Comparison of ENCODE assay signal across 9 mouse cellular contexts in the genomic region with DNA sequence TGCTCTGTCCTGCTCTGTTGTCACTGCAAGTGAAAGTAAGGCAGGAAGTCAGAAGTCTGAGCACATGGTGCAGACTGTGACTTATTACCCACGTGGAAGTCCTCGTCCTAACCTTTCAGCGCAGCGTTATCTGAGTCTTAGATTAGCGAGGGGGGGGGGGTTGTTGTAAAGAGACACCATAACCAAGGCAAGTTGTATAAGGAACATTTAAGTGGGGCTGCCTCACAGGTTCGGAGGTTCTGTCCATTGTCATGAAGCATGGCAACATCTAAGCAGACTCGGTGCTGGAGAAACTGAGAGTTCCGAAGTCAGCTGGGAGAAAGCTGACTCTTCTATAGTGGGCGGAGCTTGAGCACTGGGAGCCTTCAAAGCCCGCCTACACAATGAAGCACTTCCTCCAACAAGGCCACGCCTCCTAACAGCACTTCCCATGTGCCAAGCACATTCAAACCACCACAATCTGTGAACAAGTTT. TPM values are rescaled to one million over a fixed set of nuclear protein-coding genes. Genes with fewer than 3 reads are reported as not detected.
DNase-seq lines count a peak whose midpoint lies in the region; ATAC-seq and TF ChIP-seq lines count a peak whose summit lies in the region.
"Had no signal": no experiment of that assay in that cellular context is flagged by ENCODE, and none has a peak within 500 bp of the region (broad histone marks: within the 10 kb centered on the region; RNA-seq: fewer than 3 reads in every experiment).

No protein-coding gene starts in this region.

- no peaks in the 10 kb centered on the region for H3K36me3 ChIP-seq in lung, postnatal 0 days (ENCODE audit: insufficient read depth, low read length)
- no peaks in the 10 kb centered on the region for H3K36me3 ChIP-seq in limb, embryonic 13.5 days
- H3K36me3 ChIP-seq in stomach, embryonic 16.5 days (ENCODE audit: control insufficient read depth, insufficient read depth, low read length) = no peaks in the 10 kb centered on the region

- ATAC-seq in lung, postnatal 0 days = peak; percentile 53
- ATAC-seq in limb, embryonic 13.5 days (ENCODE audit: low FRiP score, low read depth) = no peak
- no peak for ATAC-seq in stomach, embryonic 16.5 days (ENCODE audit: insufficient read depth, low FRiP score)

- H3K9ac ChIP-seq in lung, postnatal 0 days (replicated peaks; ENCODE audit: low read depth) = no peak overlapping the region
- H3K9ac ChIP-seq in limb, embryonic 13.5 days = no peak overlapping the region
- no peak overlapping the region for H3K9ac ChIP-seq in stomach, embryonic 16.5 days (ENCODE audit: low read length)

- TF ChIP-seq CTCF in gastrocnemius, adult 2 months (IDR thresholded peaks at IDR 0.05) = no peak
- TF ChIP-seq CTCF in lung, postnatal 0 days (IDR thresholded peaks at IDR 0.05) = no peak

- no peaks in the 10 kb centered on the region for H3K4me1 ChIP-seq in lung, postnatal 0 days (ENCODE audit: insufficient read depth, low read depth, low read length)
- no peaks in the 10 kb centered on the region for H3K4me1 ChIP-seq in limb, embryonic 13.5 days
- H3K4me1 ChIP-seq in stomach, embryonic 16.5 days (ENCODE audit: control insufficient read depth, insufficient read depth, low read length) = no peaks in the 10 kb centered on the region

- DNase-seq in gastrocnemius, adult 2 months = no peak
- DNase-seq in gastrocnemius, postnatal 36 days = no peak
- DNase-seq in lung, postnatal 0 days (ENCODE audit: low spot score) = peak; percentile 28
- DNase-seq in lung, postnatal 4 days = no peak
- DNase-seq in spleen, adult 18-20 months = no peak
- DNase-seq in right cerebral cortex, postnatal 36 days (ENCODE audit: low spot score in 2 of 2) = no peak
- DNase-seq: kidney, postnatal 36 days had no signal

- no peaks in the 10 kb centered on the region for H3K9me3 ChIP-seq in lung, postnatal 0 days (ENCODE audit: low read length)
- no peaks in the 10 kb centered on the region for H3K9me3 ChIP-seq in limb, embryonic 13.5 days
- no peaks in the 10 kb centered on the region for H3K9me3 ChIP-seq in stomach, embryonic 16.5 days (replicated peaks; ENCODE audit: control insufficient read depth, low read length)

- 0 out of 2 replicates have a peak overlapping the region, but pooled peaks have one; percentile 31 for H3K4me2 ChIP-seq in lung, postnatal 0 days (replicated peaks; ENCODE audit: low read depth, low read length)
- H3K4me2 ChIP-seq in limb, embryonic 13.5 days (replicated peaks) = peak overlapping the region; percentile 31
- H3K4me2 ChIP-seq in stomach, embryonic 16.5 days (ENCODE audit: low read depth, low read length) = peak overlapping the region; percentile 36

- H3K4me3 ChIP-seq in gastrocnemius, adult 2 months = no peak overlapping the region
- no peak overlapping the region for H3K4me3 ChIP-seq in lung, postnatal 0 days (ENCODE audit: low read depth, low read length)
- H3K4me3 ChIP-seq in limb, embryonic 13.5 days = no peak overlapping the region
- 0 out of 2 replicates have a peak overlapping the region, but pooled peaks have one; percentile 17 for H3K4me3 ChIP-seq in stomach, embryonic 16.5 days (replicated peaks; ENCODE audit: low read length)

- intact Hi-C loops in gastrocnemius, adult 2 months (cut with DNase I) = loop anchor here (5.0 kb wide), 1 partner anchor 94 kb away; no protein-coding TSS in a partner anchor
- intact Hi-C loops in gastrocnemius, postnatal 36 days (cut with DNase I) = no loop called here

- no peaks in the 10 kb centered on the region for H3K27me3 ChIP-seq in lung, postnatal 0 days (replicated peaks; ENCODE audit: insufficient read depth, low read length)
- no peaks in the 10 kb centered on the region for H3K27me3 ChIP-seq in limb, embryonic 13.5 days
- no peaks in the 10 kb centered on the region for H3K27me3 ChIP-seq in stomach, embryonic 16.5 days (ENCODE audit: control insufficient read depth, insufficient read depth, low read length)

- WGBS in lung, postnatal 0 days = 37% methylated on average over 11 of the region's 11 CpGs
- 37% methylated on average over 11 of the region's 11 CpGs for WGBS in limb, embryonic 13.5 days
- WGBS in stomach, embryonic 16.5 days = 36% methylated on average over 11 of the region's 11 CpGs

- no peak for TF ChIP-seq EP300 in lung, postnatal 0 days (IDR thresholded peaks at IDR 0.05)

- peak overlapping the region; percentile 87 for H3K27ac ChIP-seq in gastrocnemius, adult 2 months
- H3K27ac ChIP-seq in lung, postnatal 0 days (ENCODE audit: low read length) = no peak overlapping the region
- H3K27ac ChIP-seq in limb, embryonic 13.5 days = no peak overlapping the region
- no peak overlapping the region for H3K27ac ChIP-seq in stomach, embryonic 16.5 days (ENCODE audit: low read length)

RNA-seq across cellular contexts. Expression of a gene that starts 8.9 kb away (rescaled TPM):
- total RNA-seq in gastrocnemius, adult 2 months (2021) = 100 to 1,000 TPM; 344 to 471 TPM
- total RNA-seq in gastrocnemius, postnatal 36 days (2021) = 100 to 1,000 TPM; 386 to 403 TPM
- polyA plus RNA-seq in lung, postnatal 0 days (2015; fragmentation: Nextera tagmentation; extraction: Ambion mirVana) = 16.8 and 17.6 TPM in 2 replicates
- polyA plus RNA-seq in limb, embryonic 13.5 days (2015; fragmentation: Nextera tagmentation; extraction: Ambion mirVana) = 33.3 and 36.8 TPM in 2 replicates
- 43.6 TPM in 2 replicates for polyA plus RNA-seq in stomach, embryonic 16.5 days (2015; fragmentation: Nextera tagmentation; extraction: Ambion mirVana)

RNA-seq across cellular contexts. Expression of a gene that starts 12.3 kb away (rescaled TPM):
- 10 to 100 TPM; 18.0 to 21.3 TPM for total RNA-seq in gastrocnemius, adult 2 months (2021)
- 10 to 100 TPM; 16.0 to 17.0 TPM for total RNA-seq in gastrocnemius, postnatal 36 days (2021)
- polyA plus RNA-seq in lung, postnatal 0 days (2015; fragmentation: Nextera tagmentation; extraction: Ambion mirVana) = 34.8 and 40.6 TPM in 2 replicates
- polyA plus RNA-seq in limb, embryonic 13.5 days (2015; fragmentation: Nextera tagmentation; extraction: Ambion mirVana) = 120 and 122 TPM in 2 replicates
- 98.1 and 108 TPM in 2 replicates for polyA plus RNA-seq in stomach, embryonic 16.5 days (2015; fragmentation: Nextera tagmentation; extraction: Ambion mirVana)
